Mouse (Mus musculus) MEL (cell line): Measurements from ENCODE around the gene Plcb4. TPM values are rescaled to one million over a fixed set of nuclear protein-coding genes. Genes with fewer than 3 reads are reported as not detected.

ENCODE experiments used
- DNase-seq: peaks from one replicate; pipeline ENCODE4 v3.0.0; 2011; ENCODE audit warnings: low read depth, low spot score
- H3K27ac ChIP-seq: 2 replicates; pipeline ENCODE4 v1.5.1; 2012; ENCODE audit warnings: low read depth, mild to moderate bottlenecking, control low read depth, low read length, moderate library complexity; ENCODE audit not compliant: control insufficient read depth
- H3K27me3 ChIP-seq, 2 experiments: fragments of 150-350 bp in 1 of 2; sonication (generic) in 1 of 2; 2 replicates each; pipeline ENCODE4 v1.6.1; 2012; ENCODE audit warnings: low read length in 2 of 2, mild to moderate bottlenecking in 2 of 2, improper control_type of control experiment in 1 of 2, moderate library complexity in 1 of 2; ENCODE audit not compliant: insufficient read depth in 2 of 2, control insufficient read depth in 1 of 2
- H3K36me3 ChIP-seq, 2 experiments: 2 replicates each; pipeline ENCODE4 v1.6.1; 2012 to 2014; ENCODE audit warnings: low read length in 2 of 2, improper control_type of control experiment in 1 of 2, inconsistent platforms in 1 of 2, mild to moderate bottlenecking in 1 of 2; ENCODE audit not compliant: insufficient read depth in 2 of 2, control insufficient read depth in 1 of 2
- H3K4me1 ChIP-seq, 2 experiments: fragments of 150-350 bp in 1 of 2; sonication (generic) in 1 of 2; 2 replicates each; pipeline ENCODE4 v1.6.1; 2012; ENCODE audit warnings: low read length in 2 of 2, improper control_type of control experiment in 1 of 2, mild to moderate bottlenecking in 1 of 2; ENCODE audit not compliant: insufficient read depth in 2 of 2, control insufficient read depth in 1 of 2
- H3K4me3 ChIP-seq, 2 experiments: fragments of 150-350 bp in 1 of 2; sonication (generic) in 1 of 2; 2 replicates each; pipeline ENCODE4 v1.5.1; 2012; ENCODE audit warnings: low read depth in 2 of 2, low read length in 2 of 2, mild to moderate bottlenecking in 2 of 2, moderate library complexity in 2 of 2, control low read depth in 1 of 2, improper control_type of control experiment in 1 of 2; ENCODE audit not compliant: control insufficient read depth in 1 of 2, insufficient read depth in 1 of 2
- H3K79me2 ChIP-seq: 2 replicates; pipeline ENCODE4 v1.6.1; 2012; ENCODE audit warnings: mild to moderate bottlenecking, low read length, moderate library complexity; ENCODE audit not compliant: control insufficient read depth, poor library complexity, insufficient read depth
- H3K9ac ChIP-seq: 2 replicates; pipeline ENCODE4 v1.6.1; 2012; ENCODE audit warnings: low read depth, mild to moderate bottlenecking, control low read depth, low read length, moderate library complexity; ENCODE audit not compliant: control insufficient read depth, poor library complexity, severe bottlenecking
- H3K9me3 ChIP-seq: fragments of 150-350 bp; sonication (generic); replicated peaks from 2 replicates; pipeline ENCODE4 v1.6.1; 2012; ENCODE audit warnings: mild to moderate bottlenecking, low read length, improper control_type of control experiment, moderate library complexity; ENCODE audit not compliant: insufficient read depth
- BHLHE40 ChIP-seq: IDR thresholded peaks from 2 replicates; pipeline ENCODE4 v1.6.1; 2012; ENCODE audit warnings: low read depth, mild to moderate bottlenecking, inconsistent platforms, low read length, improper control_type of control experiment, borderline replicate concordance
- CTCF ChIP-seq, 3 experiments: IDR thresholded peaks in 2 of 3; conservative IDR thresholded peaks in 1 of 3; 2 replicates each; pipeline ENCODE4 v1.5.1; 2011 to 2012; ENCODE audit warnings: low read length in 3 of 3, low read depth in 2 of 3, mild to moderate bottlenecking in 2 of 3, improper control_type of control experiment in 1 of 3, inconsistent platforms in 1 of 3, mixed read lengths in 1 of 3, moderate library complexity in 1 of 3; ENCODE audit not compliant: control insufficient read depth in 1 of 3, insufficient read depth in 1 of 3, poor library complexity in 1 of 3, severe bottlenecking in 1 of 3
- E2F4 ChIP-seq: IDR thresholded peaks from 2 replicates; pipeline ENCODE4 v1.6.1; 2011; ENCODE audit warnings: low read depth, low read length, improper control_type of control experiment, borderline replicate concordance
- EP300 ChIP-seq, 2 experiments: IDR thresholded peaks; 2 replicates each; pipeline ENCODE4 v1.6.1; 2011; ENCODE audit warnings: improper control_type of control experiment in 2 of 2, low read length in 2 of 2, low read depth in 1 of 2, mild to moderate bottlenecking in 1 of 2
- HCFC1 ChIP-seq: IDR thresholded peaks from 2 replicates; pipeline ENCODE4 v1.6.1; 2012; ENCODE audit warnings: low read depth, mild to moderate bottlenecking, inconsistent platforms, low read length, improper control_type of control experiment, moderate library complexity
- JUND ChIP-seq: IDR thresholded peaks from 2 replicates; pipeline ENCODE4 v1.6.1; 2011; ENCODE audit warnings: low read depth, mild to moderate bottlenecking, improper control_type of control experiment, low read length
- MAFK ChIP-seq: IDR thresholded peaks from 2 replicates; pipeline ENCODE4 v1.6.1; 2011; ENCODE audit warnings: low read depth, mild to moderate bottlenecking, low read length, improper control_type of control experiment, borderline replicate concordance
- MAX ChIP-seq: IDR thresholded peaks from 2 replicates; pipeline ENCODE4 v1.6.1; 2011; ENCODE audit warnings: low read length, improper control_type of control experiment
- MAZ ChIP-seq: IDR thresholded peaks from 2 replicates; pipeline ENCODE4 v1.6.1; 2012; ENCODE audit warnings: low read depth, mild to moderate bottlenecking, inconsistent platforms, low read length, improper control_type of control experiment
- MEF2A ChIP-seq: IDR thresholded peaks from 2 replicates; pipeline ENCODE4 v1.6.1; 2014; ENCODE audit warnings: low read depth, mild to moderate bottlenecking, inconsistent platforms, low read length, improper control_type of control experiment; ENCODE audit not compliant: poor library complexity, insufficient replicate concordance, severe bottlenecking; ENCODE audit errors: extremely low read depth
- MXI1 ChIP-seq: IDR thresholded peaks from 2 replicates; pipeline ENCODE4 v1.6.1; 2011; ENCODE audit warnings: mild to moderate bottlenecking, low read depth, low read length, improper control_type of control experiment
- MYB ChIP-seq: IDR thresholded peaks from 2 replicates; pipeline ENCODE4 v1.6.1; 2011; ENCODE audit warnings: mild to moderate bottlenecking, low read depth, low read length, improper control_type of control experiment
- MYC ChIP-seq: IDR thresholded peaks from 2 replicates; pipeline ENCODE4 v1.6.1; 2011; ENCODE audit warnings: low read depth, mild to moderate bottlenecking, low read length, improper control_type of control experiment, moderate library complexity
- POLR2AphosphoS2 ChIP-seq: IDR thresholded peaks from 2 replicates; pipeline ENCODE4 v1.6.1; 2011; ENCODE audit warnings: low read length, improper control_type of control experiment
- POLR2AphosphoS5 ChIP-seq: IDR thresholded peaks from 2 replicates; pipeline ENCODE4 v1.6.1; 2012; ENCODE audit warnings: low read depth, borderline replicate concordance, mild to moderate bottlenecking, inconsistent platforms, low read length, moderate library complexity, mixed read lengths
- RAD21 ChIP-seq: IDR thresholded peaks from 2 replicates; pipeline ENCODE4 v1.6.1; 2011; ENCODE audit warnings: mild to moderate bottlenecking, low read depth, low read length, improper control_type of control experiment
- RCOR1 ChIP-seq: IDR thresholded peaks from 2 replicates; pipeline ENCODE4 v1.6.1; 2012; ENCODE audit warnings: low read depth, mild to moderate bottlenecking, inconsistent platforms, low read length, improper control_type of control experiment
- TBP ChIP-seq: IDR thresholded peaks from 2 replicates; pipeline ENCODE4 v1.8.0; 2011; ENCODE audit warnings: low read depth, low read length, improper control_type of control experiment
- UBTF ChIP-seq: IDR thresholded peaks from 2 replicates; pipeline ENCODE4 v1.6.1; 2012; ENCODE audit warnings: low read depth, mild to moderate bottlenecking, inconsistent platforms, low read length, improper control_type of control experiment, moderate library complexity, borderline replicate concordance; ENCODE audit not compliant: insufficient read depth
- ZNF384 ChIP-seq: IDR thresholded peaks from 2 replicates; pipeline ENCODE4 v1.6.1; 2012; ENCODE audit warnings: low read depth, mild to moderate bottlenecking, inconsistent platforms, low read length, improper control_type of control experiment
- polyA plus RNA-seq, 2 experiments: library from polyadenylated mRNA; stranded (reverse) in 1 of 2; unstranded in 1 of 2; fragments of >175 nt in 1 of 2; fragments of >200 nt in 1 of 2; gene quantifications; 2 replicates each; pipeline versions ENCODE4 v1.2.1 to v1.2.4; 2012; ENCODE audit warnings: low replicate concordance in 2 of 2, low read depth in 1 of 2; ENCODE audit not compliant: insufficient read length in 2 of 2, insufficient read depth in 1 of 2, missing spikeins in 1 of 2
- total RNA-seq: library from RNA; depleted of rRNA; stranded (reverse); fragments of 300-350 nt; gene quantifications from 2 replicates; pipeline ENCODE4 v1.2.3, GENCODE M21; 2012

The Plcb4 gene
- total and polyA plus RNA-seq, 3 experiments, result not detected

GRCm38 (mm10) chr2:135918116-135918515 is 259.3 kb downstream of the Plcb4 start:
- Histone ChIP-seq H3K79me2 (no peaks in the 10 kb centered on the region), H3K27me3 (no peaks in the 10 kb centered on the region), H3K4me1 (no peaks in the 10 kb centered on the region), H3K9me3 (no peaks in the 10 kb centered on the region), H3K9ac (no peak overlapping the region), H3K27ac (no peak overlapping the region), H3K36me3 (no peaks in the 10 kb centered on the region), H3K4me3 (no peak overlapping the region)
- TF ChIP-seq HCFC1, result no peak
- no peak for TF ChIP-seq POLR2AphosphoS2
- no peak for TF ChIP-seq RCOR1
- TF ChIP-seq E2F4, result no peak
- no peak for TF ChIP-seq BHLHE40
- TF ChIP-seq MEF2A, result no peak
- TF ChIP-seq JUND, result no peak
- TF ChIP-seq MYB, result no peak
- TF ChIP-seq MAX, result no peak
- TF ChIP-seq MYC, result no peak
- TF ChIP-seq POLR2AphosphoS5, result no peak
- no peak for TF ChIP-seq TBP
- no peak for TF ChIP-seq ZNF384
- no peak for DNase-seq

- Histone ChIP-seq H3K4me1 (no peaks in the 10 kb centered on the region), H3K9me3 (no peaks in the 10 kb centered on the region)
Observed at GRCm38 (mm10) chr2:135919641-135920040, 260.8 kb downstream of the Plcb4 start.

More at GRCm38 (mm10) chr2:135919641-135920040, 260.8 kb downstream of the Plcb4 start:
- TF ChIP-seq CTCF (IDR thresholded peaks at IDR 0.05 in 2 of 3, conservative IDR thresholded peaks at IDR 0.05 in 1 of 3; ENCODE audit: control insufficient read depth in 1 of 3, insufficient read depth in 1 of 3, low read depth in 2 of 3, low read length in 3 of 3, poor library complexity in 1 of 3, severe bottlenecking in 1 of 3), result no peak
- TF ChIP-seq MEF2A, result no peak
- no peak for TF ChIP-seq UBTF
- TF ChIP-seq MYC, result no peak
- no peak for TF ChIP-seq BHLHE40
- no peak for TF ChIP-seq MAFK
- no peak for TF ChIP-seq RAD21
- TF ChIP-seq E2F4, result no peak
- TF ChIP-seq MAZ, result no peak
- TF ChIP-seq TBP, result no peak
- TF ChIP-seq EP300 (IDR thresholded peaks at IDR 0.05; ENCODE audit: low read depth in 1 of 2, low read length in 2 of 2), result no peak
- TF ChIP-seq JUND, result no peak
- TF ChIP-seq MXI1, result no peak
- TF ChIP-seq, all 39 proteins: peak for 0
- H3K9ac ChIP-seq, result no peak overlapping the region
- H3K27ac ChIP-seq, result no peak overlapping the region
- no peaks in the 10 kb centered on the region for H3K36me3 ChIP-seq
- no peak for DNase-seq
- H3K4me3 ChIP-seq, result no peak overlapping the region
- no peaks in the 10 kb centered on the region for H3K79me2 ChIP-seq
- no peaks in the 10 kb centered on the region for H3K27me3 ChIP-seq
